Mouse (Mus musculus) brain, adult 2 months (tissue): ENCODE data around the gene Slc9b2.

ENCODE experiments used
- DNase-seq: peaks from one replicate; pipeline ENCODE4 v3.0.0; 2011; ENCODE audit warnings: low read depth, low spot score

Slc9b2 gene

DNA sequence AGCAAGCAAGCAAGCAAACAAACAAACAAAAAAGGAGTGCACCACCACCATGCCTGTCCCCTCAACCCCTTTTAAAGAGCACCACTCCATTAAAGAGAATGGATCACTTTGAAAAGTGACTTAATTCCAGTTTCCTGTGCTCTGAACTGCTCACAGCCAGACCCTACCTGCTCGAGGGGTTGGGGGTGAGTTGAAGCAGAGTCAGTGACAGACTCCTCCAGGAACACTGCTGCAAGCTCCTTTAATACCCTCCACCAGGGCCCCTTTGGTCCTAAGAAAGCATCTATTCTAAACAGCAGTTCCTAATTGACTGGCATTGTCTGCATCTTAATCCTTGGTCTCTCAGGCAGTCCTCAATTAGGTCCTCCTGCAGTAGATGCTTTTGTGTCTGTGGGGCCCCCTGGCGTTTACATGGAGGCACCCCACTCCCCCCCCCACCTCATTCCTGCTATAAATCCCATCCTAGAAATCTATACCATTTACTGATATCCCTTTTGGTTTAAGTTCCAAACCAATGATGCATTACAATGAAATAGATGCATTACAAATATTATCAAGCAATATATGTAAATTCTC is 5.5 kb downstream of the Slc9b2 start:
- DNase-seq = no peak

DNA sequence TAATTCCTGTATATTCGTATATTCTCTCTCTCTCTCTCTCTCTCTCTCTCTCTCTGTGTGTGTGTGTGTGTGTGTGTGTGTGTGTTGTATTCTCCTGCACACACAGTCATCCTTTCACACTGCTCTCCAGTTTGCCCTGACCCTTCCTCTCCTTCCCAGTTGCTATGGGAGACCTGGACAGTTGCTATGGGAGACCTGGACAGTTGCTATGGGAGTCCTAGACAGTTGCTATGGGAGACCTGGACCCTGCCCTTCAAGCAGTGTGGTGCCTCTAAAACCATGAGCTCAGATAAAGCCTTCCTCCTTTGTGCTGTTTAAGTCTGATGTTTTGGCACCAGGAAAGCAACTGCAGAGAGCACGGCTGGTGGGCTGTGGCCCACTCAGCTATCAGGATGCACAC is 6.2 kb downstream of the Slc9b2 start:
- no peak for DNase-seq

DNA sequence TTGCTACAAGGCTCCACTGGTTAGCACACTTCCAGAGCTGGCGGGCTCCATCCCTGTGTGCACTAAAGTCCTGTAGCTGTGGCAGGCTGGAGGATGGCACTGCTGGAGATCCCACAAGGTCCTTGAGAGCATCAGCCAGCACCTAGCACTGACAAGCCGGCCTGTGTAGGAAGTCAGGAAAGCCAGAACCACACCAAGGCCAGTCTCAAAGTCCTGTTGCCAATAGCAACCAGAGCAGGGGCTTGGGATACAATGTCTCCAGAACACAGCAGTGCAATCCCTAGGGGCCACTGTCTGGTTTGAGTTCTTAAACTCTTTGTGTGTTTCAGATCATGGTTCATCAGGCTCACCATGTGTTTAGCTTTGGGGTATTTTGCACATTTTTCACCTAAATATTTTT is 7.3 kb downstream of the Slc9b2 start:
- DNase-seq = peak; percentile 21

DNA sequence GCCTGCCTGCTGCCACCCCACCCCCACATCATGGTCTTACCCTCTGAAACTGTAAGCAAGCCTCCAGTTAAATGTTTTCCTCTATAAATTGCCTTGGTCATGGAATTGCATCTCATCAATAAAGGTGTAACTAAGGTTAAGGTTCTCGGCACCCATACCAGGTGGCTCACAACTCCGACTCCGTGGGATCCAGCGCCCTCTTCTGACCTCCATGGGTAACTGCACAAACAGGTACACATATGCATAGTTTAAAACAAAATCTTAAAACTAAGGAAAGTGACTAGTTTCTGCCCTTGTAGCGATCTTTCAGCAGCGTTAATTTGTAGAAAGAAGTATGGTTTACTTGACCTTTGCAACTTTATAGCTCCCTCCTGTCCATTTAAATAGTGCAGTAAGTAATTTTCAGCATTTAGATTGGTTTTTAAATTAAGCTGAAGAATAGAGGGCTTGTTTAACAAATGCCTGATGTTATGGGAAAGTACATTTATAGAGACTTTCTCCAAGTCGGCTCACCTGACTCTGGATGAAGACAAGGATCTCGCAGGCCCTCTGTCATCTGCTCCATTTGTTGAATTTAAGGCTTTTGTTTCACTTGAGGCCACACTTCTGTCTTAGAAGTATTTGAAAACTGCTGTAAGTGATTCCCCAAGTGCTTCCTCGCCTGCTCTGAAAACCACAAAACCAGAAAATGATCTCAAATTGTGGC is 8.4 kb downstream of the Slc9b2 start:
- DNase-seq = no peak

DNA sequence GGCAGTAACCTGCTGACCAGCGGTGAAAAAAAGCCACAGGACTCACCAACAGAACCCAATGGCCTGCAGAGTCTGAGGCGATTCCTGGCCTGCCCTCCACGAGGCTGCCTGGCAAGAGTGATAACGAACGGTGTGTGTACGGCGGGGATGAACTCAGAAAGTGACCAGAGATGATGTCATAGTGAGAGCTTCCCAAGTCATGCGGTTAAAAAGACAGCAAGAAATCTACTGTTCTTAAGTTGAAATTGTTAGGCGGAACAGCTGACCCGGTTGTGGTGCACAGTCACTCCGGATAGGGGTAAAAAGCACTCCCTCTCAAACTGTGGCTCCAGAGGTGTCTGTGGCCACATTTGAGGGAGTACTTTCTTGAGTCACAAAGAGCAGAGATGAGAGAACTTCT is 10.8 kb downstream of the Slc9b2 start:
- DNase-seq = no peak

DNA sequence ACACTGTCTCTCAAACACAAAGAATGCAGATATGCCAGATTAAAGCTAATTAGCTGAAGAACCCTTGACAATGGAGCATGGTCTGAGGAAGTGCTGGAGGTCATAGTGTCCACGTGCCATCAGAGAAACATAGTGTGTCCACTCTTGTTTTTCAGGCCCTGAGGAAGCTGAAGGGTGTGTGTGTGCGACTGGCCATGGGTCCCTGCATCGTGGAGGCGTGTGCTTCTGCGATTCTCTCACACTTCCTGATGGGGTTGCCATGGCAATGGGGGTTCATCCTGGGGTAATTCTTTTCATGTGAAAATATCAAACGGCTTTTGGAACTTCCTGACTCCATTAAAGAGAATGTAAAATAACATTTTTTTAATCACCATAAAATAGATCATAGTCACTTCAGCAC is 16.9 kb downstream of the Slc9b2 start:
- peak; percentile 47 for DNase-seq

DNA sequence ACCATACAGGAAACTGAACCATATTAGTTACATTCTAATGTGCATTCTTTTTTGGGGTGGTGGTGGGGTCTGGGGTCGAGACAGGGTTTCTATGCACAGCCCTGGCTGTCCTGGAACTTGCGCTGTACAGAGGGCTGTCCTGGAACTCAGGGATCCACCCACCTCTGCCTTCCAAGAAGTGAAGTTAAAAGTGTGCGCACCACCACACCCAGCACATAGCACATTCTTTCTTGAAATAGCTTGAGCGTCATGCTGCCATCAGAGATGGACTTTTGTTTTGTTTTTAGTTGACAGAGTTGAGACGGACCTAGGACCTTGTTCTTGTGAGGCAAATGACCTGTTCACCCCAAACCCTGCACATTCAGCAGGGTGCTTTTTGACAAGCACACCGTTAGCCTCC is 19.7 kb downstream of the Slc9b2 start:
- no peak for DNase-seq

DNA sequence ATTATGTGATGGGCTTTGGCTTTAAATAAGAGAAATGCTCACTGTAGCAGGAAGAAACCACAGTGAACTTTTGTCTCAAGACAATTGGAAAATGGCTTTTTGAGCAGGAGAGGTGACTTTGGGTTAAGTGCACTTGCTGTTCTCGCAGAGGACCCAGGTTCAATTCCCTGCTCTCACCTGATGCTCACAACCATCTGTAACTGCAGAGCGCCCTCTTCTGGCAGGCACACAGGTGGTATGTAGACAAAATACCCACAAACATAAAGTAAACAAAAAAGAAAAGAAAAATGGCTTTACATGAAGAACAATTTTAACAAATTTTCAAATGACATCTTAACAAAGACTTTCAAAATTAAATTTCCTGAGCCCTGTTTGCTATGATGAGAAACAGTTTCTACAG is 20.1 kb downstream of the Slc9b2 start:
- no peak for DNase-seq

DNA sequence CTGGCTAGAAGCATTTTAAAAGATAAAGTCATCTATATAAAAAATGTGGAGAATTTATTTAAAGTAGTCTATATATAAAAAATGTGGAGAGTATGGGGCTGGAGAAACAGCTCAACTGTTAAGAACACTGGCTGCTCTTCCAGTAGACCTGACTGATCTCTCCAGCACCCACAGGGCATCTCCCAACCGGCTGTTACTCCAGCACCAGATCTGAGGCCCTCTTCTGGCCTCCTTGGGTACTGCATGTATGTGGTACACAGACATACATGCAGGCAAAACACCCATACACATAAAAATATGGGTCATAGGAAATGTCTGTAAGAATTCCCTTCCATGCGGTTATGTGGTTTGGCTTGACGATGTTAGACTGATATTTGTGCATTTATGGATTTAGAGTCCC is 21.1 kb downstream of the Slc9b2 start:
- peak; percentile 36 for DNase-seq

DNA sequence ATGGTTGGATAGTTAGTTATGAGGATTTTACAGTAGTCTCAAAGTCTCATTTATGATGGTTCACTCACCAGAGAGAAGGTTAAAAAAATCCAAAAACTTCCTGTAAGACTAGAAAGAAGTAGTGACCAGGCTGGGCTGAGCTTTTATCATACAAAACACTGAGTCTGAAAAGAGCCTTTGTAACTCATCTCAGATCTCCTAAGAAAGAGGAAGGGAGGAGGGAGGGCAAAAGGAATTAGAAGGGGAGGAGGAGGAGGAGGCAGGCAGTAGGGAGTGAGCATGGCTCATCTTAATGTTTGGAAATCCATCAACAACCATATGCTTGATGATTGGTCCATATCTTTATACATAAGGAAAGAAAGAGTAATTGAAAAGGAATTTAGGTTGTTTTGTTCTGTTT is 25.2 kb downstream of the Slc9b2 start:
- DNase-seq = no peak

DNA sequence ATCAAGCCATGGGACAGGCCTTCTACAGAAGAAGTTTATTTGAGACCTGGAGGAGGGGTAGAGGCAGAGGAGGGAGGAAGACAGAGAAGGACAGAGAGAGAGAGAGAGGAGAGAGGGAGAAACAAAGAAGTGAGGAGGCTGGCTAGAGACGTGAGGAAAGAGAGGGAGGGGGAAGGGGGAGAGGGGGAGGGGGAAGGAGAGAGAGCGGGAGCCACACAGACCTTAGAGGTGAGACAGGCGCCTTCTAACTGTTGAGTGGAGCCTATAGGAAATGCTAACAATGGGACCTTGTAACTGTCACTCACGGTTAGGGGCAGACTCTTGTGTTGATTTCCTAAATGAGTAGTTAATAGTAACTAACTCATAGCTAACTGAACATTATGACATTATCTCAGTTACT is 26.3 kb downstream of the Slc9b2 start:
- DNase-seq = no peak

DNA sequence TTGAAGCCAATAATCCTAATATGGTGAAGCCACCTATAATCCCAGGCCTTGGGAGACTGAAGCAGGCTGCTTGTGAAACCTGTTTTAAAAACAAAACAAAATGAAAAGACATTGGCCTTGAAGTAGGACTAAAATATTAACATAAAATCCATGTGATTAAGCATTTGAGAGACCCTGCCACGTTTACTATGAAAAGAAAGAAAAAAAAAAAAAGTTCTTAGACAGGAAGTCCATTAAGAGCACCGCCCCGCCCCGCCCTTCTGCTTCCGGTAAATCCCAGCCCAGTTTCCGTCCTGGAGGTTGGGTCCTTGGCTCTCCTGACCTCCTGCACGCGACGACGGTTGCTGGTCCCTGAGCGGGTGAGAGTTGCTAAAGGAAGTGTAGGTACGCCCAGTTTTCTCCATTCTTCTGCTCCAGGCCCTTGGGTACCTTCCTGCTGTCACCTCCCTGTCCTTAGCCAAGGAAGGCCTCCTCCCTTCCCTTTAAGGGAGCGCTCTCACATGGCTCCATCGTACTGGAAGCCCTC is 40.3 kb downstream of the Slc9b2 start, which contains the start of gene Slc9b1:
Gene Slc9b1 (plus strand): TSS at position 291 of the 526 bp plus-strand sequence.
- no peak for DNase-seq

DNA sequence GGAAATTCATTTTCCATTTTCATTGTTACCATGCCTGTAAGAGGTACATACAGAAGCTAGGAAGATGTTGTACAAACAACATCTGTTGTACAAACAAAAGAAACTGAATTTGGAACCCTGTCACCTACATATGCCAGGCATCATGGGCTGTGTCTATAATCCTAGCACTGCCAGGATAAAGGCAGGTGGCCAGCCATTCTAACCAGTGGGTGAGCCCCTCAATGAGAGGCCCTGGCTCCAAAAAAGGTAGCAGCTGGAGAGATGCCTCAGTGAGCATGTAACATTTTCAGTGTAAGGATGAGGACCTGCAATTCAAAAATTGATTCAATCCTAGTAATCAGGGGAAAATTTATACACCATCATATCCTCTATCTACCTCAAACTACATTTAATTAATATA is 41.5 kb downstream of the Slc9b2 start:
- no peak for DNase-seq

DNA sequence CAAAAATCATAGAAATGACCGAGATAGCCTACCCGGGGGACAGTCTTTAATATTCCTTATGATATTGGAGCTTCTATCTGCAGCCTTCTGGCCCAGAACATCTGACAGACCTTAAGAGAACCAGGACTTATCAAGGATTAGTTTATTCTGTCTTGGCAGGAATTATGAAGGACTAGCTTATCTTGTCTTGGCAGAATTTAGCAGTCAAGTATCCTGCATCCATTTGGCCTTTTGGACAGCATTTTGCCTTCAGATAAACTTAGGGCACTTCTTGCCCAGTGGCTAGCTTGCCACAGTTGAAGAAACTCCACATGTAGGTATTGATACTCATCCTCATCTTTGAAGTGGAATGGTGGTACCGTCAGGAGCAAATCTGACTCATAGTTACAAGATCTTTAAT is 44.4 kb downstream of the Slc9b2 start:
- DNase-seq = no peak

DNA sequence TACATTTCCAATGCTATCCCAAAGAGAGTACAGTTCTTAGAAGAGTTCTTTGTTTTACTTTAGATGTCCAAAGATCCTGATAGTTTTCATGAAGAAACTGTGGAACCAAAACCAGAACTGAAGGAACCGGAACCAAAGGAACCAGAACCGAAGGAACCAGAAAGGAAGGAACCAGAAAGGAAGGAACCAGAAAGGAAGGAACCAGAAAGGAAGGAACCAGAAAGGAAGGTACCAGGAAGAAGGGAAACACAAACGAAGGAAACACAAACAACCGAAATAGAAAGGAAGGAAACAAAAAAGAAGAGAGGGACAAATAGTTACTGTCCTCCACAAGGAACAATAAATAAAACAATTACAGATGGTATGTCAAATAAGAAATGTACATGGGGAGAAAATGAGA is 49.9 kb downstream of the Slc9b2 start:
- no peak for DNase-seq

DNA sequence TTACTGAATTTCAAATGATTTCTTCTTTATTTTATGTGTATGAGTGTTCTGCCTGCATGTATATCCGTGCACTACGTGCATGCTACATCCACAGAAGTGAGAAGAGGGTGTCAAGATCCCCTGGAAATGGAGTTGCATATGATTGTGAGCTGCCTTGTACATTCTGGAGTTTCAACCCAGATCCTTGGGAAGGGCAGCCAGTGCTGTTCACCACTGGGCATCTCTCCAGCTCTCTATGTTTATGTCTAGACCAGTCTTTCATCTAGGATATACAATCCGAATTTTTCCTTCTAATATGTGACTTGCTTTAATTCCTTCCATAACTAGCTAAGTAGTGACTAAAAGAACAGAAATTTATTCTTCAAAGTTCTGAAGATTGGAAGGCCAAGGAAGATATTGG is 68.3 kb downstream of the Slc9b2 start:
- DNase-seq = no peak

DNA sequence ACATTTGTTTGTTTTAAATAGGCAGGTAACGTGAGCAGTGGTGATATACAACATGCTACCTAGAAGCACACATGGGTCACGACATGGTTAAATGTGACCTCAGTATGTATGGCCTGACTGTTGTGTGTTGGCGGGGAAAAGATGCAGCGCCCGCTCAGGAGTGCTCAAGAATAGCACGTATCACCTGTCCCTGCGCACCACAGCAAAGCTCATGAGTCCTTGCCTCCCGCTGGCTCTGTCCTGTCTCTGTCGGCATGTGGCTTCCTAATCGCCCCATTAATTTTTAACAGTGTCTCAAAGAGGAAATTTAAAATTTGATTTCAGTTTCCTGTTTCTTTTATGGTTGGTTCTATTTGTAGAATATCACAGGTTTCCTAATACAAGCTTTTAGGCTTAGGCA is 69.9 kb downstream of the Slc9b2 start:
- no peak for DNase-seq

DNA sequence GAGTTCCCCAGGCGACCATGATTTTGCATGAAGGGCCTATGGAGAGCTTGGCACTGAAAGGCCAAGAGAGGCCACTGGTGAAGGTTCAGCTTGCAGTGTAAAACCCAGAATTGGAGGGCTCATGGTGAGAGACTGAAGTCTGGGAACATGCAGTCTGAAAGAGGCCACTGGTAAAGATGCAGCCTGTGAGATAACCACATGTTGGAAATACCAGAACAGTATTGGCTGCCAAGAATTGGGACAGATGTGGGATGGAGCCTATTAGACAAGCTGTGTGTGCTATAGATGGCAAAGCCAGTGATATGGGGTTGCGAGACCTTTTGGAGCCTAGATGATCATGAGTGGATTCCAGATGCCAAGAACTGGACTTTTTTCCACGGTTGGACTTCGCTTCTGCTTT is 72.4 kb downstream of the Slc9b2 start:
- no peak for DNase-seq

DNA sequence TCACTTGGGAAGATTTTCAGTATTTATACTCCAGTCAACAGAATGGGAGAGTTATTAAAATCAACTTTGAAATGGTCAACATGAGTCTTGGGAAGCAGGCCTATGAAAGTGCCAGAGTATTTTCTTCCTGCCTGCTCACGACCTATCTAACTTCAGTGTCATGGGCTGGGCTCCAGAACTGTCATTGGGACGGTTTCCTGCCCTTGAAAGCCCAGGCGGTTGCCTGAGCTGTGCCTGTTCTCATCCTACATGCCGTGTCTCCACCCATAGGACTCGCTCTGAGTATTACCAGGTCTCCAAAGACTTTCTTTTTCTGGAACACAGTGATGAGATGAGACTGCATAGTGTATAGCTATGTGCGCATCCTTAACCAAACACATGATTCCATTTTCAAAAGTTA is 85.7 kb downstream of the Slc9b2 start:
- DNase-seq = no peak
